Mouse (Mus musculus): ENCODE measurements around the gene Rin3. TPM values are rescaled to one million over a fixed set of nuclear protein-coding genes. Genes with fewer than 3 reads are reported as not detected.
A peak's percentile ranks its signal among the peaks of the same experiment; 100 is the strongest.

The Rin3 gene
- polyA plus RNA-seq, 1 experiment from 2014 or later: 4.6 TPM

- peaks cover 16% of the 10 kb centered on the region for H3K27me3 ChIP-seq
- ATAC-seq (ENCODE audit: low read depth): peak; percentile 74
- 7% methylated on average over 22 of the region's 24 CpGs for WGBS
- peaks cover 57% of the 10 kb centered on the region for H3K4me1 ChIP-seq (replicated peaks)
- H3K36me3 ChIP-seq: no peaks in the 10 kb centered on the region
- H3K9me3 ChIP-seq: no peaks in the 10 kb centered on the region
- peak overlapping the region; percentile 54 for H3K4me3 ChIP-seq
- H3K4me2 ChIP-seq: peak overlapping the region; percentile 95
- peak overlapping the region; percentile 59 for H3K27ac ChIP-seq (replicated peaks)
- peak overlapping the region; percentile 76 for H3K9ac ChIP-seq
Measured at GRCm38 (mm10) chr12:102283483-102284266, 827 bp downstream of the Rin3 start.

GRCm38 (mm10) chr12:102284267-102284610 lies 1.4 kb downstream of the Rin3 start:
- Histone ChIP-seq H3K4me1 (replicated peaks) (peaks cover 63% of the 10 kb centered on the region), H3K9me3 (no peaks in the 10 kb centered on the region), H3K27me3 (peaks cover 16% of the 10 kb centered on the region), H3K36me3 (no peaks in the 10 kb centered on the region), H3K27ac (replicated peaks) (no peak overlapping the region), H3K4me3 (peak overlapping the region; percentile 54), H3K4me2 (peak overlapping the region; percentile 95), H3K9ac (no peak overlapping the region)
- 33% methylated on average over 9 of the region's 9 CpGs for WGBS
- ATAC-seq (ENCODE audit: low read depth): no peak; the same call in 1 of the 2 replicates

GRCm38 (mm10) chr12:102284618-102285159 lies 1.8 kb downstream of the Rin3 start:
- Histone ChIP-seq H3K27me3 (peaks cover 16% of the 10 kb centered on the region), H3K9ac (no peak overlapping the region), H3K9me3 (no peaks in the 10 kb centered on the region), H3K4me2 (peak overlapping the region; percentile 95), H3K27ac (replicated peaks) (no peak overlapping the region), H3K4me3 (peak overlapping the region; percentile 54), H3K4me1 (replicated peaks) (peaks cover 66% of the 10 kb centered on the region), H3K36me3 (no peaks in the 10 kb centered on the region)
- no peak for ATAC-seq (ENCODE audit: low read depth)
- 38% methylated on average over 3 of the region's 3 CpGs for WGBS

GRCm38 (mm10) chr12:102285318-102285717 lies 2.5 kb downstream of the Rin3 start:
- Histone ChIP-seq H3K27ac (replicated peaks) (no peak overlapping the region), H3K4me2 (0 out of 2 replicates have a peak overlapping the region, but pooled peaks have one; percentile 95), H3K9ac (no peak overlapping the region), H3K9me3 (no peaks in the 10 kb centered on the region), H3K27me3 (peaks cover 16% of the 10 kb centered on the region), H3K36me3 (no peaks in the 10 kb centered on the region), H3K4me3 (no peak overlapping the region), H3K4me1 (replicated peaks) (peaks cover 66% of the 10 kb centered on the region)
- ATAC-seq (ENCODE audit: low read depth): no peak
- WGBS: 79% methylated on average over 6 of the region's 6 CpGs

- Histone ChIP-seq H3K4me3 (no peak overlapping the region), H3K9me3 (no peaks in the 10 kb centered on the region), H3K36me3 (no peaks in the 10 kb centered on the region), H3K4me1 (replicated peaks) (peaks cover 66% of the 10 kb centered on the region), H3K27ac (replicated peaks) (no peak overlapping the region), H3K9ac (no peak overlapping the region), H3K27me3 (peaks cover 13% of the 10 kb centered on the region), H3K4me2 (no peak overlapping the region)
- 70% methylated on average over 5 of the region's 5 CpGs for WGBS
- ATAC-seq (ENCODE audit: low read depth): no peak
Measured at GRCm38 (mm10) chr12:102285779-102286178, 2.9 kb downstream of the Rin3 start.

GRCm38 (mm10) chr12:102286681-102287414 lies 4.0 kb downstream of the Rin3 start:
- H3K27ac ChIP-seq (replicated peaks): peak overlapping the region; percentile 43; the same call in 1 of the 2 replicates
- ATAC-seq (ENCODE audit: low read depth): no peak
- H3K9me3 ChIP-seq: no peaks in the 10 kb centered on the region
- no peak overlapping the region for H3K9ac ChIP-seq
- H3K4me1 ChIP-seq (replicated peaks): peaks cover 69% of the 10 kb centered on the region
- H3K4me2 ChIP-seq: no peak overlapping the region
- no peaks in the 10 kb centered on the region for H3K36me3 ChIP-seq
- 61% methylated on average over 10 of the region's 10 CpGs for WGBS
- no peak overlapping the region for H3K4me3 ChIP-seq
- H3K27me3 ChIP-seq: peaks cover 10% of the 10 kb centered on the region; the same call in 1 of the 2 replicates

- Histone ChIP-seq H3K4me3 (no peak overlapping the region), H3K27me3 (no peaks in the 10 kb centered on the region), H3K36me3 (no peaks in the 10 kb centered on the region), H3K27ac (replicated peaks) (no peak overlapping the region), H3K9me3 (no peaks in the 10 kb centered on the region), H3K4me1 (replicated peaks) (peaks cover 70% of the 10 kb centered on the region), H3K4me2 (no peak overlapping the region), H3K9ac (no peak overlapping the region)
- ATAC-seq (ENCODE audit: low read depth): no peak
- 72% methylated on average over 6 of the region's 6 CpGs for WGBS
Measured at GRCm38 (mm10) chr12:102287904-102288602, 5.2 kb downstream of the Rin3 start.

- Histone ChIP-seq H3K4me3 (no peak overlapping the region), H3K36me3 (no peaks in the 10 kb centered on the region), H3K27ac (replicated peaks) (no peak overlapping the region), H3K4me2 (no peak overlapping the region), H3K4me1 (replicated peaks) (peaks cover 62% of the 10 kb centered on the region), H3K9me3 (no peaks in the 10 kb centered on the region), H3K27me3 (no peaks in the 10 kb centered on the region), H3K9ac (no peak overlapping the region)
- ATAC-seq (ENCODE audit: low read depth): no peak
- WGBS: 26% methylated on average over 2 of the region's 2 CpGs
Measured at GRCm38 (mm10) chr12:102288846-102289245, 6.0 kb downstream of the Rin3 start.

GRCm38 (mm10) chr12:102289568-102289967 lies 6.7 kb downstream of the Rin3 start:
- H3K27me3 ChIP-seq: no peaks in the 10 kb centered on the region
- H3K36me3 ChIP-seq: no peaks in the 10 kb centered on the region
- ATAC-seq (ENCODE audit: low read depth): no peak
- H3K9ac ChIP-seq: no peak overlapping the region
- no peak overlapping the region for H3K4me2 ChIP-seq
- no peak overlapping the region for H3K4me3 ChIP-seq
- no peak overlapping the region for H3K27ac ChIP-seq (replicated peaks)
- 79% methylated on average over 1 of the region's 1 CpGs for WGBS
- no peaks in the 10 kb centered on the region for H3K9me3 ChIP-seq
- H3K4me1 ChIP-seq (replicated peaks): peaks cover 55% of the 10 kb centered on the region

- Histone ChIP-seq H3K36me3 (no peaks in the 10 kb centered on the region), H3K4me1 (replicated peaks) (peaks cover 52% of the 10 kb centered on the region), H3K4me2 (no peak overlapping the region), H3K27me3 (no peaks in the 10 kb centered on the region), H3K9ac (no peak overlapping the region), H3K9me3 (no peaks in the 10 kb centered on the region), H3K27ac (replicated peaks) (no peak overlapping the region), H3K4me3 (no peak overlapping the region)
- WGBS: 93% methylated on average over 2 of the region's 2 CpGs
- no peak for ATAC-seq (ENCODE audit: low read depth)
Measured at GRCm38 (mm10) chr12:102290662-102291061, 7.8 kb downstream of the Rin3 start.

GRCm38 (mm10) chr12:102291686-102292085 lies 8.8 kb downstream of the Rin3 start:
- Histone ChIP-seq H3K4me3 (no peak overlapping the region), H3K9me3 (no peaks in the 10 kb centered on the region), H3K27ac (replicated peaks) (no peak overlapping the region), H3K36me3 (no peaks in the 10 kb centered on the region), H3K27me3 (no peaks in the 10 kb centered on the region), H3K9ac (no peak overlapping the region), H3K4me1 (replicated peaks) (peaks cover 41% of the 10 kb centered on the region), H3K4me2 (no peak overlapping the region)
- WGBS: 57% methylated on average over 6 of the region's 6 CpGs
- ATAC-seq (ENCODE audit: low read depth): no peak
